Mouse (Mus musculus) heart, embryonic 11.5 days (tissue): Measurements from ENCODE around the gene Card11. TPM values are rescaled to one million over a fixed set of nuclear protein-coding genes. Genes with fewer than 3 reads are reported as not detected.

Experiments used
- ATAC-seq: fragments of 200-750 bp; cut with Nextera tagmentation; replicated peaks from 2 replicates; pipeline ENCODE4 v1.8.0; 2017; ENCODE audit warnings: moderate library complexity; ENCODE audit not compliant: insufficient number of reproducible peaks, low FRiP score, low TSS enrichment
- H3K27ac ChIP-seq: fragments of 300-500 bp; sonication (generic); 2 replicates; pipeline ENCODE4 v1.5.1; 2014; ENCODE audit warnings: mild to moderate bottlenecking, low read depth, low read length
- H3K27me3 ChIP-seq: fragments of 300-500 bp; sonication (generic); 2 replicates; pipeline ENCODE4 v1.6.1; 2014; ENCODE audit warnings: mild to moderate bottlenecking, low read length, mixed read lengths; ENCODE audit not compliant: control insufficient read depth, insufficient read depth
- H3K36me3 ChIP-seq: fragments of 300-500 bp; sonication (generic); 2 replicates; pipeline ENCODE4 v1.6.1; 2014; ENCODE audit warnings: mild to moderate bottlenecking, low read length, moderate library complexity, mixed read lengths; ENCODE audit not compliant: control insufficient read depth, insufficient read depth
- H3K4me1 ChIP-seq: fragments of 300-500 bp; sonication (generic); 2 replicates; pipeline ENCODE4 v1.6.1; 2014; ENCODE audit warnings: low read length; ENCODE audit not compliant: control insufficient read depth, insufficient read depth
- H3K4me2 ChIP-seq: fragments of 300-500 bp; sonication (generic); 2 replicates; pipeline ENCODE4 v1.6.1; 2014; ENCODE audit warnings: mild to moderate bottlenecking, moderate library complexity
- H3K4me3 ChIP-seq: fragments of 300-500 bp; sonication (generic); 2 replicates; pipeline ENCODE4 v1.5.1; 2014; ENCODE audit warnings: low read depth, low read length
- H3K9ac ChIP-seq: fragments of 300-500 bp; sonication (generic); 2 replicates; pipeline ENCODE4 v1.6.1; 2014; ENCODE audit warnings: mild to moderate bottlenecking, low read depth, low read length, moderate library complexity
- H3K9me3 ChIP-seq: fragments of 300-500 bp; sonication (generic); replicated peaks from 2 replicates; pipeline ENCODE4 v1.6.1; 2016; ENCODE audit warnings: low read length; ENCODE audit not compliant: control insufficient read depth
- WGBS: fragments of 180-500 bp; shearing (Covaris S2); extraction: QIAGEN DNeasy Blood & Tissue Kit; methylation state at CpG from one replicate; pipeline ENCODE4 v1.1.7; 2014; ENCODE audit not compliant: insufficient replicate concordance; 5-methylcytosine and 5-hydroxymethylcytosine counted together
- polyA plus RNA-seq: library from polyadenylated mRNA; unstranded; fragments of >200 nt; fragmentation: Nextera tagmentation; extraction: Ambion mirVana; gene quantifications from 2 replicates; pipeline ENCODE4 v1.2.1, GENCODE M21; 2014

Gene Card11
- polyA plus RNA-seq, 1 experiment from 2014 or later: 0.06 TPM

- no peaks in the 10 kb centered on the region for H3K27me3 ChIP-seq
- no peak overlapping the region for H3K27ac ChIP-seq
- WGBS: 62% methylated on average over 5 of the region's 5 CpGs
- H3K4me1 ChIP-seq: no peaks in the 10 kb centered on the region
- H3K9ac ChIP-seq: no peak overlapping the region
- H3K36me3 ChIP-seq: no peaks in the 10 kb centered on the region
- H3K9me3 ChIP-seq: no peaks in the 10 kb centered on the region
- no peak for ATAC-seq
- no peak overlapping the region for H3K4me3 ChIP-seq
- no peak overlapping the region for H3K4me2 ChIP-seq
Observed at GRCm38 (mm10) chr5:141005491-141005890, 5.1 kb upstream of the Card11 start.

DNA sequence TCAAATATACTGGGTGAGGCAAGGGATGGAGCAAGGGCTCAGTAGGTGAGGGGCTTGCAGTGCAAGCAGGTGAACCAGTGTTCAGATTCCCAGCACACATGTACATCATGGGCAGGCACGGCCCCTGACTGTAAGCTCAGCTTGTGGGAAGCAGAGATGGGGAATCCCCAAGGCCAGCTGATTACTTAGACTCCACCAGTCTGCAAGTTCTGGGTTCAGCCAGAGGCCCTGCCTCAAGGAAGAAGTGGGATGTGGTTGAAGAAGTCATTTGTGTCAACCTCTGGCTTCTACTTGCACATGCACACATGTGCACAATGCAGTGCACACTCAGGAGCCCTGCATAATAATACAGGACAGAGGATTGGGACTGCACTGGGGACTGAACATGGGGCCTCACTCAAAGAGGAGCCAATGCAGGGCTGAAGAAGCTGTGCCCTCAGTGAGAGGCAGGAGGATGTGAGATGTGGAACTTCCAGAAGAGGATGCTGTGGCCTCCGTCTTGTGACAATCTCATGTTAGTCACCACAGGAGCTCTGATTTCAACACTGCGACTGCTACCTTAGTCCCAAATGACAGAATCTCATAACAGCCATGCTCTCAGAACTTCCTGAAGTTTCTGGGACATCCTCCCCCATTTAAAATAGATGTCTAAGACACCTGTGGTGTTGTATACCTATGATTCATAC lies 3.8 kb upstream of the Card11 start:
- Histone ChIP-seq H3K27ac (no peak overlapping the region), H3K9ac (no peak overlapping the region), H3K9me3 (no peaks in the 10 kb centered on the region), H3K36me3 (no peaks in the 10 kb centered on the region), H3K4me3 (no peak overlapping the region), H3K27me3 (no peaks in the 10 kb centered on the region; the same call in 1 of the 2 replicates), H3K4me1 (no peaks in the 10 kb centered on the region), H3K4me2 (no peak overlapping the region)
- ATAC-seq: no peak
- WGBS: 73% methylated on average over 3 of the region's 3 CpGs

- 76% methylated on average over 7 of the region's 7 CpGs for WGBS
- Histone ChIP-seq H3K9me3 (no peaks in the 10 kb centered on the region), H3K4me3 (no peak overlapping the region), H3K27ac (no peak overlapping the region), H3K36me3 (no peaks in the 10 kb centered on the region), H3K4me2 (no peak overlapping the region), H3K4me1 (no peaks in the 10 kb centered on the region), H3K27me3 (no peaks in the 10 kb centered on the region; the same call in 1 of the 2 replicates), H3K9ac (no peak overlapping the region)
- ATAC-seq: no peak
Observed at GRCm38 (mm10) chr5:140999178-140999672, 1.2 kb downstream of the Card11 start.

DNA sequence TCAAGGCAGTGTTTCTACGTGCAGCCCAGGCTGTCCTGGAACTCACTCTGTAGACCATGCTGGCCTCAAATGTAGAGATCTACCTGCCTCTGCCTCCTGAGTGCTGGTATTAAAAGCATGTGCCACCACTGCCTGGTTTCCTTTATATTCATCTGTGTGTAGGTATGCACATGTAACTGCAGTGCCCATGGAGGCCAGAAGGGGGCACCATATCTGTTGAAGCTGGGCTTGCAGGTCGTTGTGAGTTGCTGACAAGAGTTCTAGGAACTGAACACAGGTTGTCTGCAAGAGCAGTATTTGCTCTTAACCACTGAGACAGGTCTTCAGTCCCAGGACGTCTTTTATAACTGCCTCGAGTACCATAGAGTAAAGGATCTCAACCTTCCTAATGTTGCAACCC lies 2.6 kb downstream of the Card11 start:
- H3K9ac ChIP-seq: no peak overlapping the region
- H3K4me2 ChIP-seq: no peak overlapping the region
- no peak overlapping the region for H3K4me3 ChIP-seq
- no peaks in the 10 kb centered on the region; the same call in 1 of the 2 replicates for H3K27me3 ChIP-seq
- no peak overlapping the region for H3K27ac ChIP-seq
- no peaks in the 10 kb centered on the region for H3K4me1 ChIP-seq
- no peaks in the 10 kb centered on the region for H3K36me3 ChIP-seq
- H3K9me3 ChIP-seq: no peaks in the 10 kb centered on the region
- 73% methylated on average over 4 of the region's 4 CpGs for WGBS
- ATAC-seq: no peak

DNA sequence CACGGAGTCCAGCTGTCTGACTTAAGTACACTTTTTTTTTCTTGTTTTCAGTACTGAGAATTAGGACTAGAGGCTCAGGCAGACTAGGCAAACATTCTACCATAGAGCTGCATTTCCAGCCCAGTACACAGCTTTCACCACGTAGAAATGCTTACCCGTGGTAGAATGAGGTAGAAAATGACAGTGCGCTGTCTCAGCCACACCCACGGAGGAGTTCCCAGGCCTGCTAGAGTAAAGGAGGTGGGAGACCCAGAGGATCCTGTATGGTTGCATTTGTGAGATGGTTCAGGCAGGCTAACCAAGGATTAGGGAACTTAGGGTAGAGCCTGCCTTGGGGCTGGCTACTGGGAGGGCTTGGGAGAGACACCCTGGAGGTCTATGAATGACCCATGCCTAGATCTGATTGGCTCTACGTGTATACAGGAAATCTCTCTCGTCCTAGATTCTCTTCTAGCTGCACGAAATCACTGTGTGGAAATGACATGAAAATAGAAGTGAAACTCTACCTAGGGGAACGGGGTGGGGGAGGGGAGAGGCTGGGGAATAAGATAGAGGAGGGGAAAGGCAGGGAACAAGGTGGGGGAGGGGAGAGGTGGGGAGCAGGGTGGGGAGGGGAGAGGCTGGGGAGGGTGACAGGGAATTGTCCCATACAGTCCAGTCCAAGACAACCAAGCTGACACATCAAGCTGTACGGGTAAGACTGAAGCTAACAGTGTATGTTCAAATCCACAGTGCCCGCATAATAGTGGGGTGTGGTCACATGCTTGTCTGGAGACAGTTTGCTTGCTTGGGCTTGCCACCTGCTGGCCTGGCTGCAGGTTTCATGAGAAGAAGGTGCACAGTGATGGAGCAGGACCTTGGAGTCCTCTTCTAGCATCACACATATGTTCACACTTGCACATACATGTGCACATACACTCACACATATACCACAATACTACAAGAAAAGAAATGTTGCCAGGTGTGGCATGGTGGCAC lies 8.0 kb downstream of the Card11 start:
- H3K4me1 ChIP-seq: no peaks in the 10 kb centered on the region
- no peak overlapping the region for H3K4me2 ChIP-seq
- no peak overlapping the region for H3K27ac ChIP-seq
- no peak overlapping the region for H3K4me3 ChIP-seq
- H3K9ac ChIP-seq: no peak overlapping the region
- ATAC-seq: no peak
- 63% methylated on average over 11 of the region's 11 CpGs for WGBS
- no peaks in the 10 kb centered on the region for H3K36me3 ChIP-seq
- 0 out of 2 replicates have a peak, but pooled peaks cover 3% of the 10 kb centered on the region for H3K27me3 ChIP-seq
- H3K9me3 ChIP-seq: no peaks in the 10 kb centered on the region

GRCm38 (mm10) chr5:140985311-140986050 lies 14.9 kb downstream of the Card11 start:
- Histone ChIP-seq H3K9me3 (no peaks in the 10 kb centered on the region), H3K4me1 (no peaks in the 10 kb centered on the region), H3K27ac (no peak overlapping the region), H3K4me3 (no peak overlapping the region), H3K9ac (no peak overlapping the region), H3K36me3 (no peaks in the 10 kb centered on the region), H3K27me3 (0 out of 2 replicates have a peak, but pooled peaks cover 3% of the 10 kb centered on the region), H3K4me2 (no peak overlapping the region)
- 83% methylated on average over 9 of the region's 9 CpGs for WGBS
- no peak for ATAC-seq

- Histone ChIP-seq H3K27me3 (no peaks in the 10 kb centered on the region), H3K9ac (no peak overlapping the region), H3K4me2 (no peak overlapping the region), H3K27ac (no peak overlapping the region), H3K4me3 (no peak overlapping the region), H3K9me3 (no peaks in the 10 kb centered on the region; the same call in 1 of the 2 replicates), H3K4me1 (no peaks in the 10 kb centered on the region), H3K36me3 (no peaks in the 10 kb centered on the region)
- 47% methylated on average over 6 of the region's 6 CpGs for WGBS
- no peak for ATAC-seq
Observed at GRCm38 (mm10) chr5:140981370-140981805, 19.0 kb downstream of the Card11 start.

DNA sequence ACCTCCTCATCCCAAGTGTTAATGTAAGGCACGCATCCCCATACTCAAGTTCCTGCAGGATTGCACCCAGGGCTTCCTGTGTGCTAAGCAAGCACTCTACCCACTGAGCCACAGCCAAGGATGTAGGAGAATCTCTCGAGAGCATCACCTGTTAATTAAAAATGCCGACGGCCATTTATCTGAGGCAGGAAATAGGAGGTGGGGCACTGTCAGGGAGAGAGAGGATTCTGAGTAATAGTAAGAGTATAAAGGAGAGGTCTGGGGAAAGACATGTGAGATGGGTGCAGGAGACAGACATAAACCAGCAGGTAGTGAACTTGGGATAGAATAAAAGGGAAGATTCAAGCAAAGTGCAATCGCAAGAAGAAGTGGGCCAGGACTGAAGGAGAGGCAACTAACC lies 19.6 kb downstream of the Card11 start:
- ATAC-seq: no peak
- 77% methylated on average over 5 of the region's 5 CpGs for WGBS
- no peaks in the 10 kb centered on the region; the same call in 1 of the 2 replicates for H3K9me3 ChIP-seq
- no peak overlapping the region for H3K4me3 ChIP-seq
- H3K4me1 ChIP-seq: no peaks in the 10 kb centered on the region
- H3K27me3 ChIP-seq: no peaks in the 10 kb centered on the region
- H3K36me3 ChIP-seq: no peaks in the 10 kb centered on the region
- H3K27ac ChIP-seq: no peak overlapping the region
- no peak overlapping the region for H3K4me2 ChIP-seq
- no peak overlapping the region for H3K9ac ChIP-seq
